Mouse (Mus musculus) left cerebral cortex, adult 9 months (tissue): ENCODE results near the gene Nfasc.

Source experiments
- DNase-seq, 2 experiments: peaks; one replicate each; pipeline ENCODE4 v3.0.0; 2022; ENCODE audit warnings: low spot score in 2 of 2

The Nfasc gene

DNA sequence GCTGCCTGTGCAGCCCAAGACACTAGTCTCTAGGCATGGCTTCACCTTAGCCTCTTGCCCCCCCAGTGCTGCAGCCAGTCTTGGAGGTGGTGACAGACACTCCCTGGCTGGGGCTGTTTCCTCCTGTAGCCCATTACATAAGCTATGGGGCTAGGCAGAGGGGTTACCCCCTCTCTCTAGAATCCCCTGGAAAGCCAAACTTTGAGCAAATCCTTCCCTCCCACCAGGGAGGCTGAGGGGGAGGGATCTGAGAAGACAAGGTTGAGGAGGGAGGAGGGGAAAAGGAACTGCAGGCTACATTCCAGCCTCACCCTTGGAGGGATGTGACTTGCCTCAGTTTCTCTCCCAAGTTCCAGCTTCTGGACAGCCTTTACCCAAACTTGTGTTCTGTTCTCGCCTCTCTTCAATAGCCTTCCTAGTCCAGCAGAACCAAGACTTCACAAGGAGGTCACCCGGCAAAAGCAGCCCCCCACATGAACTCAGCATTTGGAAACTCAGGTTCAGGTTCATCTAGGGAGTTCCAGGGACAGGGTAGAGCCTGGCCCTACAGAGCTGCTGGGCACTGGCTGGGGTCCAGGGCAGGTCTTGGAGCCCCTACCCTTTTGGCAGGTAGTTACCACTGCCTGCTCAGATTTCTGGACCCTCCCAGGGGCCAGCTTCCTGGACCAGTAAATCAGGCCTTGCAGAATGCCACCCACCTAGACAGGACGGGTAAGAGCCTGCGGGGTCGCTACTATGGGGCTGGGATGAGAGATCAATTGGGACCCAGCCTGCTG, 199.6 kb downstream of the Nfasc start:
- DNase-seq: no peak

DNA sequence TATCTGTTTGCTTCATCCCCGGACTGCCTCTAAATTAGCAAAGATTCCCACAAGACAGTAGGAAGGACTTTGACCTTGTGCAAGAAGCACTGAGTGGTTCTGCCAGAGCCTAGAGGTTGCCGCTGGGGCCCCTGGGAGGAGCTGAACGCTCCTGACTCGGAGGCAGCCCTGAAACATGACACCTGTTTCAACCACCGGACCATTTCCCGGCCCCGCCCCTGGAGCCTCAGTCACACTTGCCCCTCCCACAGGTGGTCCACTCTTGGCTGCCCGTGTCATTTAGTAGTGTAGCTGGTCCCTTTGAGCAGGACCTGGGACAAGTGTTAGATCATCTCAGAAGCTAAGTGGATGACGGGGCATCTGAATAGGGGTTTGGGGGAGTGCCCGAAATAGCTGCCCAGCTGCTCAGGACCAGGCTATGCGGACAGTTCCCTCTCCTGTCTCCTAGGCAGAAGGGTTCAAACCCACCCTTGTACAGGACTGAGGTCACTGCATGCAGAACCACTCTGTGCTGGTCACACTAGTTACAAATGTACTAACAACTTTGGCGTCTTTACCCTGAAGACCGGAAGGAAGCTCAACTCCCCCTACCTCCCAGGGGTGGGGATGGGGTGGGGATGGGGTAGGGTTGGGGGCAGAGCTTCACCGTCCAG, 200.3 kb downstream of the Nfasc start:
- DNase-seq: no peak

DNA sequence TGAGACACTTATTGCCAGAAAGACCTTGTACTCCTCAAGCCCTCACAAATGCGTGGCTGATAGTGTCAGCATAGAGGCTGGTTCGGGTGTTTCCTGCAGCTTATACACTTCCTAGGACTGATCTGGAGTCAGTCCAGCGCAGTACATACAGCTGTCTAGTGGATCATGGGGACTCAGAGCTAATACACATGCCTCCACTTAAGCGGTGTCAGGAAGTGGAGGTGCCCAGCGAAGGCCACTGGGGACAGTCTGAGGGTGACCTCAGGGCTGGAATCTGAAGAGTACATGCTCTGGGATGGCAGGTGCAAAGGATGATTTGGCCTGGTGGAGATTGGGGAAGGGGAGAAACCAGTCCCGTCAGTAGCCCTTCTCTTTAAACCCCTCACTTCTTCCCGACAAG, 200.9 kb downstream of the Nfasc start:
- DNase-seq: no peak

DNA sequence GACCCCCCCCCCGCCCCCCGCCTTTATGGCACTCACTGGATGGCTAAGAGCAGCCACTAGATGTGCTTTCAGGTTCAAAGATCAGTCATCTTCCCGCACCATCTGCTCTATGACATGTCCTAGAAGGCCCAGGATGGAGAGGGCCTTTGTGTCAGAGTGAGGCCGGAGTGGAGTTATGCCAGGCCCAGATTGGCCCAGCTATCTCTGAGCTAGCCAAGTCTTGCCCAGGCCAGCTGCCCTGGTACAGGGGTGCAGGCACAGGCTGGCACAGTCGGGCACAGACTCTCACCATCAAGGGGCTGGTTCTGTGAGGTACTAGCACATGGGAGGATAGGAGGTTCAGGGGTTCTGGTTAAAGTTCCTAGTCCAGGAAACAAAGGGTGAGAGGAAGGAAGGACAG, 203.9 kb downstream of the Nfasc start:
- peak in 1 of 2 experiments; percentile 51 for DNase-seq

DNA sequence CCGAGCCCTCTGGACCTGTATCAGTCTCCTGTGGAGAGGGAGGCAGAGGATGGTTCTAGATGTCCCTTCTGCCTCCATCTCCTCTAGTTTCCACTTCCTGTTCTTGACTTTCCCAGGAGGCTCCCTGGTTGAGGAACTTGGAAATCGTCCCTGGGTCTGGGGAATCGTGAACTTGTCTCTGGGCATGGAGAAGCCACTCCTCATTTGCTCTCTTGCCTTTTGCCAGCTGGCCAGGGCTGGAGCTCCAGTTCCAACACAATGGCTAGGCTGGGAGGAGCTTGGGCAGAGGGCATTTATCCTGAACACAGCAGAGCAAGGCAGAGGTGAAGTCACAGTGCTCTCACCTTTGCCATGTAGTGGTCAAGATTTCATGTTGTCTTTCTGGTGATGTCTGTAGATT, 205.2 kb downstream of the Nfasc start:
- DNase-seq: no peak

DNA sequence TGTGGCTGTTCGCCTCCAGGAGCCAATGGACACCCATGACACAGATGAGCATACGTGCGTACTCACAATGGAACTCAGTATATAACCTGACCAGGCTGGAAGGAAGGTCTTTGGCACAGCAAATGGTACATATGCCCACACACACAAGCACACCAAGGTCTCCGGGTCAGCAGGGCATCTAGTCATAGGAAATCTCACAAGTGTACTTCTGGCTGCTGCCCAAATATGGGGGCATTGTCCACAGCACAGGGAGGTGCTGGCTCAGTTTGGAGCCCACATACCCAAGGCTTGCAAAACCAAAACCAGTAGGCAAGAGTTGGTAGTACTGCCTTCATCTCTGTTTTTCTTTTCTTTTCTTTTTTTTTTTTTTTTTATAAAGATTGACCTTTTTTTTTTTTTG, 206.1 kb downstream of the Nfasc start:
- no peak for DNase-seq

DNA sequence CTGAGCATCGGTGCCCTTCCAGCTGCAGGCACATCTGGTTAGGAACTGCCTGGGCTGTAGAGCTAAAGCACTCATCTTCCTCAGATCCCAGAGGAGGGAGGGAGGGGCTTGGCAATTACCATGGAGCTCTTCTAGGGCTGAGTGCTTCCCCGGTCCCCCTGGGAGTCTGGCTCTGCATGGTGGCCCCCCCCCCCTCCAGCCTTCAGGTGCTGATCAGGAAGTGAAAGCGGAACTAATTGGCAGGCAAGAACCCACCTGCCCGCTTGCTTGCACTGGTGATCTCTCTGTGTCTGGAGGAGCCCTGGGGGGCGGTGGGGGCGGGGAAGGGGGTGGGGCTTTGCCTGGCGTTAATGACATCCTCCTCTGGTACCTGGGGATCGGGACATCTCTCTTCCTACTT, 207.8 kb downstream of the Nfasc start:
- DNase-seq: no peak

DNA sequence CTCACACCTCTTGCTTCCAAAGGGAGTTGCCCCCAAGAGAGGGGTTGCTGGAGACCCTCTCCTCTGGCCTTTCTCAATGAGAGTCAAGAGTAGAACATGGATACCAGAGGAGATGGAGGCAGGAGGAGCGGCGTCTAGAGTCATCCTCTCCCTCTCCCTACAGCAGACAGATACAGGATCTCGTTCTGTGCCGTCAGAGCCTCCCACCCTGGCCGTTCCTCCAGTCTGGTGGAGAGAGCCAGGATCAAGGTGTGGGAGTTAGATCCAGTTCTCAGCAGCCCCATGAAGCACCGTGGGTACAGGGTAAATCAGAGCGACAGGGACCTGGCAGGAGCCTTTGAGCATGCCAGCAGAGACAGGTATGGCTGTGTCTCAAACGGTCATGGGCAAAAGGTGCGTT, 209.1 kb downstream of the Nfasc start:
- DNase-seq: no peak

DNA sequence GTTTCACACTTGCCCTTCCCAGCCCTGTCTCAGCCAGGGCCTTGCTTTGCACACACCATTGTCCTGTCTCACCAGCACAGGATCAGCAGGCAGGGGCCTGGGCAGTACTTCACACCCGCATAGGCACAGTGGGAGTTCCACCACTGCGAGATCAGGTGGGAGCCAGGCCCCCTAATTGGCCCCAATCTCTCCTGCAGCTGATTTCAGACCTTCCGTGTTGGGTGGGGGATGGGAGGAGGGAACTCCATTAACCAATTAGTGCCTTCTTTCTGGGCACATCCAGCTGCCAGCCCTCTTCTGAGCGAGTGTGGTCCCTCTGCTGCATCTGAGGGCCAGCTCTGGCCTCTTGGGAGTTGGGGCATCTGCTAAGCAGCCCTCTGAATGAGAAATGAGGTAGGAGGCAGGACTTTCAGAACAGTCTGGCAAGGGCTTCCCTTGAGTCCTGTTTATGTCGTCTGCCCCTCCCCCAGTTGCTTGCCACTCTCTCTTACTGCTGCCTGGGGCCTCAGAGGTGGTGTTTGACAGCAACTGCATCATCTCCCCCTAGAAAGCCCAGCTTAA, 210.9 kb downstream of the Nfasc start:
- DNase-seq: no peak

DNA sequence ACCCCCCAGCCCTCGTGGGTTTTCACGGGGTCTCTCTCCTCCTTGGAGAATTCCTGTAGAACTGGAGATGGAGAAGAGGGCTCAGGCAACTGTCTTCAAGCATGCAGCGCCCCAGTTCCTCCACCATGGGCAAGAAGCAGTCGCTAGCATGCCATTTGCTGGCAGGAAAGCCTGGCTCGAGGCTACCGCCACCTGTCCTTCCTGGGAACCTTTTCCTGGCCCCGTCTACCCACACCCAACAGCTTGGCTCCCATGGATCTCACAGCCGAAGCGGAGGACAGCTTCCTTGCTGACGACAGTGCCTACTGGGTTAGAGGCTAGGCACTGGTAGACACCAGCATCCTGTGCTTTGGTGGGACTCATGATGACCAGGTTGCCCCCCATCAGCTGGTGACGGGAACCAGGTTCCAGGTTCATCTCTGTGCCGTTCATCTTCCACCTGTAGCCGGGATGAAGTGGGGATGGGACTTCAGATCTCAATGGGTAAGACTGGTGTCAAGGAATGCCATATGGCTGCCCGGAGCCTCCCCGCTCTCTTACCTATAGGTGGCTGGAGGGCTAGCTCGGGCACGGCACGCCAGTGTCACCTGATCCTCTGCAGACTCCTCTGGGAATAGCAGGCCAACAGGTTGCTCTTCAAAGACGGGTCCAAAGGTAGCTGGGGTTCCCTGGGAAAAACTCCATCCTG, 212.8 kb downstream of the Nfasc start:
- no peak for DNase-seq

DNA sequence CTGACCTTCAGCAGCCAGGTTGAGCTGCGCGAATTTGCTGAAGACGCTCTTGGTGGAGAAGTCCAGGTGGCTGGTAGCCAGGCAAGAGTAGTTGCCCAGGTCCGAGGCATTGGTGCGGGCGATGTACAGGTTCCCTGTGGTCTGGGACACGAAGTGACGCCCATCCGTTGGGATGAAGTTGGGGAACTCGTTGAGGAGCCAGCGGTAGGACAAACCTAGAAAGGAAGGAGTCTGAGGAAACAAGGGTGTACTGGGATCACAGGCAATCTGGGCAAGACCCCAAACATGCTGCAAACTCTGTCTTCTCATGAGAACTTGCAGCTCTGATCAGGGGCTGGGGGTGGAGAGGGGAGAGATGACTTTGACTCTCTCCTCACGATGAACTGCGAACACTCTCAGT, 213.5 kb downstream of the Nfasc start:
- no peak for DNase-seq

DNA sequence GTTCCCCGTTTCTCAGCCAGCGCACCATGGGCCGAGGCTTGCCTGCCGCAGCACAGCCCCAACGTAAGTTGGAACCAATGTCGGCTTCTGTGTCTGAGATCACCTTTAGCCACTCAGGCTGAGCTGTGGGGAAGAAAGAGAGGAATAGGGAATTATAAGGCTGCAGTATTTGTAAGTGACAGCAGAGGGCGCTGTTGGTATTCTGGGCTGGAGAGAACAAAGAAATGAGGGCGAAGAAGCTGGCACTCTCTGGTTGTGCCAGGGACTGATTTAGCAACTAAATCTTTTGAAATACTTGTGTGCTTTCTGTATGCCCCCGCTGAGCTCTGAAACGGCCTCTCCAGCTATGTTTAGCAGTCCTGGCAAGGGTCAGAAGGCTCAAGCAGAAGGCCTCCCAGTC, 215.8 kb downstream of the Nfasc start:
- DNase-seq: peak in 1 of 2 experiments; percentile 91

DNA sequence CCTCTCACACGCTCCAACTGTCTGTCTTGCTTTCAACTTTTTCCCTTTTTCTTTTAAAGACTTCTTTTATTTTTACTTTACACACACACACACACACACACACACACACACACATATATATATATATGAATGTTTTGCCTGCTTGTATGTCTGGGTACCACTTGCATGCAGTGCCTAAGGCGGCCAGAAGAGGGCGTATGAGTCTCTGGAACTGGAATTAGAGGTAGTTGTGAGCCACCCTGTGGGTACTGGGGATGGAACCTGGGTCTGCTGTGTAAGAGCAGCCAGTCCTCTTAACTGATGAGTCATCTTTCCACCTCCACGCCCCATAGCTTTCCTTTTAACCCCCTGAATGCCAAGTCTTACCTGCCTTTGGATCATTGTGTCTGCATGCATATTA, 217.7 kb downstream of the Nfasc start:
- no peak for DNase-seq

DNA sequence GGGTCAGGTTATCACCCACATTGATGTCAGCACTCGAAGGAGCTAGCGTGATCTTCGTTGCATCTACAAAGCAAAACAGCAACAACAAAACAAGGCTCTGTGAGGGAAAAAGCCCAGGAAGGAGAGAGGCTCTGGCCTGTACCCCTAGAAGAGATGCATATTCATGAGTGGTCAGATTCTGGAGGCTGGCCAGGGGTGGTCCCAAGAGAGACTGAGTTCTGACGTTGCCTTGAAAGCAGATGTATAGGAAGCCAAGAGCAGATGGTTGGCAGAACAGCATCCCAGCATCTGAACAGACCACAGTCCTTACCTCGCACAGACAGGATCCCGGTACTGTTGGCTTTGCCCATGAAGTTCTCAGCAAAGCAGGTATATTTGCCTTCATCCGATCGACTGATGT, 218.5 kb downstream of the Nfasc start:
- no peak for DNase-seq

DNA sequence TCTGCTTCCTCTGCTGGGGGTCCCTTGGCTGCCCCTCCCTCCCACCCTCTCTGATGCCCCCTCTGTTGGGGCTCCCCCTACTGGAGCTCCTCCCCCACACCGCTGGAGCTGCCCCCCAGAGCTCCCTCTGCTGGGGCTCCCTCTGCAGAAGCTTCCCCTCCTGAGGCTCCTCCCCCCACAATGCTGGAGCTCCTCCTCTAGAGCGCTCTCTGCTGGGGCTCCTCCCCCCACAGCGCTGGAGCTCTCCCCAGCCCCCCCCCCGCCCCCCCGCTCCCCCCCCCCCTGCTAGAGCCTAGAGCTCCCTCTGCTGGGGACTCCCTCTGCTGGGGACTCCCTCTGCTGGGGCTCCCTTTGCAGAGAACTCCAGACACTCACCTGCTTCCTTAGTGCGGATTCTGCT, 220.8 kb downstream of the Nfasc start:
- no peak for DNase-seq

DNA sequence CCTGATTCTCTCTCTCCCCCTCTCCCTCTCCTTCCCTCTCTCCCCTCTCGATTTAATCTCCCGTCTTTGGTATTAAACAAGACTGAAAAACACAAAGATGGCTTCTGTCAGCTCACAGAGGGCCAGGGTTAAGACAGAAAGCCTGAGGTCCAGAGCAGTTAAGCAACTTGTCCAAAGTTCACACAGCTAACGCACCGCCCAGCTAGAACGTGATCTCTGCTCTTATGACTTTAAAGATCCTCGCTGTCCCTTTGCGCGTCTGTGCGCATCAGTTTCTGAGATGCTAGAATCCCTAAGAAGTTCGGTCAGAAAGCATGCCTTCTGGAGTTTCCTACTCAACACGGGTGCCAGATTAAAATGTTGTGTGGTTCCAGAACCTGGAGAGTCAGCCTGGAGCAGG, 221.9 kb downstream of the Nfasc start:
- no peak for DNase-seq

DNA sequence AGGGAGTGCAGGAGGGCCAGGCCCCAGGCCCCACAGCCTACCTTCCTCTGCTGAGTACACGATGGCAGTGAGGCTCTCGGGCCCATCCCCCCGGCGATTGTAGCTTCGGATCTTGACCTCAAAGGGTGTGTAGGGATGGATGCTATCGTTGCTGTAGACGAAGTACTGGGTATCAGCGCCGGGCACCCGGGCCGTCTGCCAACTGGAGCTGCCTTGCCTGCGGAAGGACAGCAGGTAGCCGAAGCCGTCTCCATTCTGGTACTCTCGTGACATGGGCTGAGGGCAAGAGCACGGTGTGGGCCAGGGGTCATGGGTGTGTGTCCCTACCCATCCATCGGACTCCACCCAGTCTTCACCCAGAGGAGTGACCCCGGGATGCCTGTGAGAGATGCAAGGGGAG, 223.0 kb downstream of the Nfasc start:
- DNase-seq: no peak

DNA sequence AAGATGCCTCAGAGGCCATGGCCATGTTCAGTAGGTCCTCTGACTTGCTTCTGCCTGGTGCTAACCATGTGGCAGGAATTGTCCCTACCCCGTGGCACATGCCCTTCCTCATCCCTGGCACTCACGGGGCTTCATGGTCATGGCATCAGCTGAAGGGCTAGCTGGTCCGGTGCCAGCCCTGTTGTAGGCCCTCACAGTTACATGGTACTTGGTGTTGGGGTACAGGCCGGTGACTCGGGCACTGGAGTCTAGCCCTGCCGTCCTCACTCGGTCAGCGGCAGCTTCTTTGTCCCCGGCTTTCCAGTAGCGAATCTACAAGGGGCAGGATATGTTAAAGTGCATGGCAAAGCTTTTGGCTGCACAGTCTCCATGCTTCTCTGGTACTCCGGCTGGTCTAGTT, 224.8 kb downstream of the Nfasc start:
- no peak for DNase-seq

DNA sequence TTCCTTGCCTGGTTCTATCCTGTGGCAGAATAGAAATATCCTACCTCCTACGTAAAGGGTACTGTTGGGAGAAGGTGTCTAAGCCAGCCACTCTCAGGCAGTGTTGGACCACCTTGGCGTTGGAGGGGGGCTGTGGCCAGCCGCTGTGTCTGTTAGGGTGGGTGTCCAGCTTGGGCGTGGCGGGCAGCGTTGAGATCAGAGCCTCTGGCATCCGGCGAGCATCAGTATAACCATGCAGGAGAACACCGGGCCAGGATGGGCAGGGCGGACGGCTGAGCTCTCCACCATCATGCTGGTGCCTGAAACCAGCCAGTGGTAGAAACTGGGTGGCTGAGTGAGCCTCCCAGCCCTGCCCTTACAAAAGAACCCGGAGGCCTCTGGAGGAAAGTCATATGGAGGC, 226.3 kb downstream of the Nfasc start:
- no peak for DNase-seq
